Mouse (Mus musculus) bone marrow, adult 2 months (tissue): Measurements from ENCODE around the gene Borcs6.
A peak's percentile ranks its signal among the peaks of the same experiment; 100 is the strongest.

ENCODE experiments used
- CTCF ChIP-seq: fragments of 200-500 bp; IDR thresholded peaks from 2 replicates; pipeline ENCODE4 v1.5.1; 2011; ENCODE audit warnings: low read length, control low read depth; ENCODE audit not compliant: control insufficient read depth, insufficient read depth
- POLR2A ChIP-seq: fragments of 200-500 bp; IDR thresholded peaks from 2 replicates; pipeline ENCODE4 v1.6.1; 2011; ENCODE audit warnings: low read depth, mild to moderate bottlenecking, control low read depth, low read length, borderline replicate concordance; ENCODE audit not compliant: control insufficient read depth

- TF ChIP-seq CTCF, result no peak
- TF ChIP-seq POLR2A, result peak; percentile 65; the same call in 1 of the 2 replicates
Observed at GRCm38 (mm10) chr11:69088103-69088855, 28.8 kb downstream of the Borcs6 start, which contains the start of gene Vamp2.
